16 mouse cellular contexts compared by ENCODE assay signal in the genomic region with DNA sequence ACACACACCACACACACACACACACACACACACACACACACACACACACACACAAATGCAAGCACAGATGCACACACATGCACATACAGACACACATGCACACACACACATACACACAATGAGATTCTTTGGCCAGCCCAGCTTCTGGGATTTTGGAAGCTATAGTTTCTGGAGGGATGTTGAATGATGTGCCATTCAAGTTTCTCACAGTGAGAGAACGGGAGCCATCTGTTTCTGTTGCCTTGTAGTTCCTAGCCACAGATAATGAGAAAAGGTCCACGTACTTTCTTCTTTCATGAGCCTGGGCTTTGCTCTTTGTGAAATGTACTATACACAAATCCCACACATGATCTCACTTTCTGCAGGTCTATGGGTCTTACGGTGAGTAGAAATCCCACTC.
A peak's percentile ranks its signal among the peaks of the same experiment; 100 is the strongest.
DNase-seq lines count a peak whose midpoint lies in the region; ATAC-seq and TF ChIP-seq lines count a peak whose summit lies in the region.
"Had no signal": no experiment of that assay in that cellular context is flagged by ENCODE, and none has a peak within 500 bp of the region (broad histone marks: within the 10 kb centered on the region; RNA-seq: fewer than 3 reads in every experiment).

No protein-coding gene starts in this region.

- H3K36me3 ChIP-seq in forebrain, postnatal 0 days (ENCODE audit: insufficient read depth): no peaks in the 10 kb centered on the region
- H3K36me3 ChIP-seq in forebrain, embryonic 15.5 days: no peaks in the 10 kb centered on the region
- H3K36me3 ChIP-seq in lung, embryonic 14.5 days (ENCODE audit: insufficient read depth): no peaks in the 10 kb centered on the region
- H3K36me3 ChIP-seq: embryonic facial prominence, embryonic 10.5 days; embryonic facial prominence, embryonic 12.5 days had no signal

- TF ChIP-seq CTCF in forebrain, postnatal 0 days (IDR thresholded peaks at IDR 0.05; ENCODE audit: low read depth): no peak
- TF ChIP-seq CTCF in lung, embryonic 14.5 days (IDR thresholded peaks at IDR 0.05; ENCODE audit: low read depth): no peak

- 43% methylated on average over 3 of the region's 3 CpGs for WGBS in forebrain, postnatal 0 days
- 41% methylated on average over 3 of the region's 3 CpGs for WGBS in forebrain, embryonic 15.5 days
- 49% methylated on average over 3 of the region's 3 CpGs for WGBS in lung, embryonic 14.5 days

- H3K9ac ChIP-seq in forebrain, postnatal 0 days: no peak overlapping the region
- H3K9ac ChIP-seq in forebrain, embryonic 15.5 days (replicated peaks): no peak overlapping the region
- no peak overlapping the region for H3K9ac ChIP-seq in lung, embryonic 14.5 days
- H3K9ac ChIP-seq: embryonic facial prominence, embryonic 12.5 days; forebrain, embryonic 13.5 days had no signal

- H3K4me1 ChIP-seq in forebrain, postnatal 0 days (ENCODE audit: insufficient read depth): peaks cover 4% of the 10 kb centered on the region; the same call in 1 of the 2 replicates
- peaks cover 17% of the 10 kb centered on the region for H3K4me1 ChIP-seq in forebrain, embryonic 15.5 days
- no peaks in the 10 kb centered on the region for H3K4me1 ChIP-seq in lung, embryonic 14.5 days (ENCODE audit: insufficient read depth)

- no peak overlapping the region for H3K4me2 ChIP-seq in forebrain, postnatal 0 days (ENCODE audit: low read depth)
- no peak overlapping the region for H3K4me2 ChIP-seq in forebrain, embryonic 15.5 days (replicated peaks)
- H3K4me2 ChIP-seq in lung, embryonic 14.5 days: no peak overlapping the region
- H3K4me2 ChIP-seq: embryonic facial prominence, embryonic 12.5 days; forebrain, embryonic 13.5 days had no signal

- no peaks in the 10 kb centered on the region for H3K27me3 ChIP-seq in forebrain, postnatal 0 days (ENCODE audit: insufficient read depth, low read length)
- H3K27me3 ChIP-seq in forebrain, embryonic 15.5 days: no peaks in the 10 kb centered on the region
- H3K27me3 ChIP-seq in lung, embryonic 14.5 days (ENCODE audit: insufficient read depth, low read length): no peaks in the 10 kb centered on the region
- H3K27me3 ChIP-seq: embryonic facial prominence, embryonic 12.5 days; forebrain, embryonic 13.5 days had no signal

- ATAC-seq in forebrain, postnatal 0 days: no peak
- ATAC-seq in forebrain, embryonic 15.5 days (replicated peaks): no peak
- ATAC-seq in lung, embryonic 14.5 days (ENCODE audit: insufficient read depth): no peak
- ATAC-seq: forebrain, embryonic 13.5 days had no signal

- DNase-seq in forebrain, postnatal 0 days: peak; percentile 29
- DNase-seq in lung, embryonic 14.5 days: peak; percentile 41
- no peak for DNase-seq in lung, postnatal 14 days
- no peak for DNase-seq in layer of hippocampus, adult 11-12 months (ENCODE audit: low spot score)
- DNase-seq: adrenal gland, adult 2 months; adrenal gland, postnatal 10 days; adrenal gland, postnatal 25 days; cerebellum, adult 11-12 months; cerebellum, adult 2 months; cerebellum, adult 9-10 months; cerebellum, postnatal 10 days; cerebellum, postnatal 25 days had no signal

- H3K9me3 ChIP-seq in forebrain, postnatal 0 days (ENCODE audit: low read length): no peaks in the 10 kb centered on the region
- H3K9me3 ChIP-seq in forebrain, embryonic 15.5 days: no peaks in the 10 kb centered on the region
- H3K9me3 ChIP-seq in lung, embryonic 14.5 days (ENCODE audit: low read depth, low read length): no peaks in the 10 kb centered on the region
- H3K9me3 ChIP-seq: embryonic facial prominence, embryonic 12.5 days; forebrain, embryonic 13.5 days had no signal

- H3K4me3 ChIP-seq in forebrain, postnatal 0 days (ENCODE audit: low read depth, low read length): no peak overlapping the region
- no peak overlapping the region for H3K4me3 ChIP-seq in forebrain, embryonic 15.5 days
- H3K4me3 ChIP-seq in lung, embryonic 14.5 days (ENCODE audit: low read depth, low read length): no peak overlapping the region
- H3K4me3 ChIP-seq: embryonic facial prominence, embryonic 10.5 days; embryonic facial prominence, embryonic 12.5 days; forebrain, embryonic 13.5 days had no signal

- H3K27ac ChIP-seq in forebrain, postnatal 0 days (ENCODE audit: low read depth, low read length): no peak overlapping the region
- H3K27ac ChIP-seq in forebrain, embryonic 15.5 days (replicated peaks): no peak overlapping the region
- H3K27ac ChIP-seq in lung, embryonic 14.5 days (ENCODE audit: low read depth): no peak overlapping the region
- H3K27ac ChIP-seq: embryonic facial prominence, embryonic 10.5 days; embryonic facial prominence, embryonic 12.5 days; forebrain, embryonic 13.5 days had no signal

Comparison
In these comparisons a context has a peak if more than half of its experiments do, and no peak if none do; other contexts are left out.
1. DNase-seq: peak in forebrain, postnatal 0 days (single experiment) and lung, embryonic 14.5 days (single experiment); none in lung, postnatal 14 days (single experiment) and layer of hippocampus, adult 11-12 months (single experiment).